Comparison of ENCODE assay signal across 14 mouse cellular contexts in genomic region chr13:59836101-59836798, GRCm38 (mm10). TPM values are rescaled to one million over a fixed set of nuclear protein-coding genes. Genes with fewer than 3 reads are reported as not detected.
DNase-seq lines count a peak whose midpoint lies in the region; ATAC-seq and TF ChIP-seq lines count a peak whose summit lies in the region.
"Had no signal": no experiment of that assay in that cellular context is flagged by ENCODE, and none has a peak within 500 bp of the region (broad histone marks: within the 10 kb centered on the region; RNA-seq: fewer than 3 reads in every experiment).

No protein-coding gene starts in this region.

- WGBS in intestine, embryonic 15.5 days, result 33% methylated on average over 14 of the region's 14 CpGs

- H3K27me3 ChIP-seq in intestine, embryonic 15.5 days (replicated peaks), result no peaks in the 10 kb centered on the region

- intact Hi-C loops in gastrocnemius, adult 2 months (cut with DNase I), result no loop called here
- intact Hi-C loops in left cerebral cortex, adult 2 months (cut with DNase I), result no loop called here

- no peak overlapping the region for H3K4me3 ChIP-seq in gastrocnemius, adult 2 months
- H3K4me3 ChIP-seq in left cerebral cortex, adult 2 months, result no peak overlapping the region
- H3K4me3 ChIP-seq in intestine, embryonic 15.5 days (replicated peaks), result no peak overlapping the region
- H3K4me3 ChIP-seq: myocyte had no signal

- no peak overlapping the region for H3K9ac ChIP-seq in intestine, embryonic 15.5 days

- peak overlapping the region; percentile 28; the same call in 1 of the 2 replicates for H3K27ac ChIP-seq in gastrocnemius, adult 2 months
- H3K27ac ChIP-seq in left cerebral cortex, adult 2 months, result peak overlapping the region; percentile 90
- peak overlapping the region; percentile 68 for H3K27ac ChIP-seq in intestine, embryonic 15.5 days

- no peaks in the 10 kb centered on the region for H3K9me3 ChIP-seq in intestine, embryonic 15.5 days
- H3K9me3 ChIP-seq: G1E had no signal

- no peaks in the 10 kb centered on the region for H3K36me3 ChIP-seq in intestine, embryonic 15.5 days
- H3K36me3 ChIP-seq: G1E had no signal

- H3K4me1 ChIP-seq in intestine, embryonic 15.5 days (replicated peaks), result peaks cover 13% of the 10 kb centered on the region

- TF ChIP-seq CTCF in gastrocnemius, adult 2 months (IDR thresholded peaks at IDR 0.05), result no peak
- no peak for TF ChIP-seq CTCF in left cerebral cortex, adult 2 months (IDR thresholded peaks at IDR 0.05)

- peak; percentile 76 for ATAC-seq in intestine, embryonic 15.5 days
- peak; percentile 51; the same call in 1 of the 2 replicates for ATAC-seq in megakaryocyte-erythroid progenitor cell, adult 5-6 weeks (replicated peaks; ENCODE audit: low FRiP score, low TSS enrichment, poor library complexity, severe bottlenecking)

- DNase-seq in gastrocnemius, adult 2 months, result no peak
- no peak for DNase-seq in gastrocnemius, adult 18-20 months (ENCODE audit: low spot score)
- no peak for DNase-seq in left cerebral cortex, adult 2 months (ENCODE audit: extremely low spot score in 1 of 2, low spot score in 2 of 2)
- no peak for DNase-seq in left cerebral cortex, adult 18-20 months (ENCODE audit: low spot score in 2 of 2)
- no peak for DNase-seq in cerebellum, adult 8-10 months
- no peak for DNase-seq in adrenal gland, postnatal 14 days
- DNase-seq: adrenal gland, adult 2 months; cerebellum, adult 11-12 months; gastrocnemius, postnatal 14 days; layer of hippocampus, postnatal 36 days had no signal

- peak overlapping the region; percentile 34 for H3K4me2 ChIP-seq in intestine, embryonic 15.5 days (replicated peaks)

RNA-seq across cellular contexts. Expression of gene Tut7, which starts 13.3 kb away (rescaled TPM):
- 10 to 100 TPM; 40.5 to 43.5 TPM for total RNA-seq in gastrocnemius, adult 2 months (2021)
- 10 to 100 TPM; 36.7 to 38.5 TPM for total RNA-seq in gastrocnemius, adult 18-20 months (2021)
- total RNA-seq in left cerebral cortex, adult 2 months (2021), result 10 to 100 TPM; 61.1 to 66.0 TPM
- 10 to 100 TPM; 53.5 to 60.4 TPM for total RNA-seq in left cerebral cortex, adult 18-20 months (2021)
- polyA plus RNA-seq in intestine, embryonic 15.5 days (2015; fragmentation: Nextera tagmentation; extraction: Ambion mirVana), result 41.7 and 43.6 TPM in 2 replicates
- total RNA-seq in megakaryocyte-erythroid progenitor cell, adult 5-6 weeks (2014; fragmentation: Nextera tagmentation), result 169 and 191 TPM in 2 replicates
- total RNA-seq in megakaryocyte-erythroid progenitor cell, adult 5-6 weeks (2017), result 249 and 329 TPM in 2 replicates
- 67.8 and 79.4 TPM in 2 replicates for total RNA-seq in adrenal gland, postnatal 14 days (2021)

RNA-seq across cellular contexts. Expression of gene Gm49354, which starts 54.2 kb away (rescaled TPM):
- total RNA-seq in gastrocnemius, adult 2 months (2021), result not detected
- total RNA-seq in gastrocnemius, adult 18-20 months (2021), result not detected
- total RNA-seq in left cerebral cortex, adult 2 months (2021), result not detected
- total RNA-seq in left cerebral cortex, adult 18-20 months (2021), result not detected
- not detected in 2 replicates for polyA plus RNA-seq in intestine, embryonic 15.5 days (2015; fragmentation: Nextera tagmentation; extraction: Ambion mirVana)
- total RNA-seq in megakaryocyte-erythroid progenitor cell, adult 5-6 weeks (2014; fragmentation: Nextera tagmentation), result not detected in 2 replicates
- not detected in 2 replicates for total RNA-seq in megakaryocyte-erythroid progenitor cell, adult 5-6 weeks (2017)
- not detected in 2 replicates for total RNA-seq in adrenal gland, postnatal 14 days (2021)
- total RNA-seq: adrenal gland, adult 2 months; G1E; gastrocnemius, postnatal 14 days; layer of hippocampus, postnatal 36 days had no signal
- polyA plus RNA-seq: adrenal gland, adult 2 months; myocyte had no signal

Comparison
In these comparisons a context has a peak if more than half of its experiments do, and no peak if none do; other contexts are left out.
1. H3K27ac ChIP-seq: peak in every context shown above with its lines; median percentile 90 in left cerebral cortex, adult 2 months; 68 in intestine, embryonic 15.5 days; 28 in gastrocnemius, adult 2 months.